Mouse (Mus musculus): ENCODE measurements at regions not wholly inside any gene's neighbourhood (a gene's known extent, or its start where the extent isn't known, plus 50 kb on each side); places are given as distances from the start of the nearest gene placed in this dataset.
"Not testable (repeated sequence)": the region's sequence is repeated elsewhere in the genome, so short reads cannot be mapped to it uniquely, and the experiment has no call there.

DNA sequence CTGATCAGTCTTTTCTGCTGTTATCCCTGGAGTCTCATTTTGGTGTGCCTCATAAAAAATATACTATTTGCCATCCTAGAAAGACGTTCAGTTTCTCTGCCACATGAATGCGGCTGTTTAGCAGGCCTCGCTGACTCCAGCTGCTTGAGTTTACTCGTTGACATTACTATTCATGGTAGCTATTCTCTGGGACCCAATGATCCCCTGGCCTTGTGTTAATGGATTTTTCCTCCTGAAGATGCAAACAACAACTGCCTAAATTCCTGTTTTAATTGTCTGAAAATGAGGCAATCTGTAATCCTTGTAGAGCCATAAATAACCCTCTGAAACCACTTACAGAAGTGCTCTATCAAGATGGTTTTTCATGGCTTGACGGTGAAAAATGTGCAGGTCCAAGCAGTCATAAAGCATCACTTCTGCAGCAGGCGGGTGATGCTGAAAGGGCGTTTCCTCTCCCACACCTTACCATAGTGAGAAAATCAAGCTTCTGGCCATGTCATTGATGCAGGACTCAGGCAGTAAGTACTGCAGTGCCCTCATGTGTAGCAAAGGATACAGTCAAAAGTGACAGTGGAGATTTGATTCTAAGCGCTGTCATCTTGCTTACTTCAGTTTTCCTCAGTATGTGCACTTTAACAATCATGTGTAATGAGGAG lies 419.7 kb upstream of the Lrp1b start:
- DNase-seq (ENCODE audit: low spot score in 2 of 2), result no peak

DNA sequence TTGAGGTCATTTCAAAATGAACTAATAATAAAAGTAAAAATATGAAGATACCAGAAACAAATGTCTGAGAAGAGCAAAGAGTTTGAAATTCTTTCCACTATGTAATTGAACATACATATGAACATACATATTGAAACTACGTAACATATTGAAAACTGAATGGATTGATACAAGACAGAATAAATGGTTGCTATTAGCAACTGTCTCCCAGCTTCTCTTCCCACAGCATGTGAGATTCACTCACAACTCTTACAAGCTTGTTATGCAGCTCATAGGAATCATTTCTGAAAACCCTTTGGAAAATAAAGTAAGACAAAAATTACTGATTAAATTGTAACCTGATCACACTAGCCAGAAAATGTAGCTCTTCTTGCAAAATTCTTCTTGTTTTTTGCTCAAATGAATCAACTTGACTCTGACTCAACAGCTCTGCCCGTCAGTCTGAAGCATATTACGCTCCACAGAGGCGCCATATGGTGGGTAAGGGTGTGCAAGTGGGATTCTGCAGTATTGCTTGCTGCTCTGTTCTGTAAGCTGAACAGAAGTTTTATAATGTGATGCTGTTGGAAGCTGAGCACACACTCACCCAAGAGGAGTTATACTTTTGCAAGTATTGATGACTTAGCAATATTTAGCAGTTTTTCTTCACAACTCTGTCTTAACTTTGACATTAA lies 444.3 kb upstream of the Lrp1b start:
- peak; percentile 34 to 80 for DNase-seq (ENCODE audit: low spot score in 2 of 2)

DNA sequence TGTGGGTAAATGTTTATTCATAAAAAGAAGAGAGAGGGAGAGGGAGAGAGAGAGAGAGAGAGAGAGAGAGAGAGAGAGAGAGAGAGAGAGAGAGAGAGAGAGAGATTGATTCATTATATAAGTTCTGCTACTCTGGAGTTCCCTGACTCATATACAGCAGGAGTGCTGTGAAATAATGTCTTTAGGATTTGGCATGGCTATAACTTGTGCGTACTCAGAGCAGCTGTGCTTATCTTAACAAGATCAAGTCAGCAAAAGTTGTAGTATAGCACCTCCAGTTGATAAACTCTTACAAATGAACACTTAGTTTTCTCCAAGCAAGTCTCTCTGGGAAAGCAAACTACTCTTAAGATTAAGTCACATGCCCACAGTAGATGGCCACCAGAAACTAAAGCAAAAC lies 435.3 kb upstream of the Kynu start:
- no peak for DNase-seq (ENCODE audit: low spot score in 2 of 2)

DNA sequence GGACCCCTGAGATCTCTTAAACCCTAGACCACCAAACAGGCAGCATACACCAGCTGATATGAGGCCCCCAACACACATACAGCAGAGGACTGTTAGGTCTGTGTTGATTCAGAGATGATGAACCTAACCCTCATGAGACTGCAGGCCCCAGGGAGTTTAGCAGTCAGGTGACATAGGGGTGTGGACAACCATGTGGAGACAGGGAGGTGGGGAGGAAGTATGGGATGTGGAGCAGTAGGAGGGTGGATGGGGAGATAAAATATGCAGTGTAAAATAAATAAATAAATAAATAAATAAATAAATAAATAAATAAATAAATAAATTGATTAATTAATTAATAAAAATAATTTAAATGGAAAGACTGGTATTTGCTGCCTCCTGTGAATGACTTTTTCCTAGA lies 401.6 kb upstream of the Kynu start:
- DNase-seq (ENCODE audit: low spot score in 2 of 2), result no peak

DNA sequence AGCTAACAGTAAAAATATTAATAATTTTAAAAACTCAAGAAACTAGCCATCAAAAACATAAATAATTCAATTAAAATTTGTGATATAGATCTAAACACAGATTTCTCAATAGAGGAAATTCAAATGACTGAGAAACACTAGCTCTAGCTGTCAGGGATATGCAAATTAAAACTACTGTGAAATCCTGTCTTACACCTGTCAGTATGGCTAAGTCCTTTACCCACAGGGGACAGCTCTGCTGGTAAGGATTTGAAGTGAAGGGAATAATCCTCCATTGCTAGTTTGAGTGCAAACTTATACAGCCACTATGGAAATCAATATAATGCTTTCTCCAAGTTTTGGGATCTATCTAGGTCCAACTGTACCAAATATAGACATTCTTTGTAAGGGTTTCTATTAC lies 373.0 kb upstream of the Kynu start:
- DNase-seq (ENCODE audit: low spot score in 2 of 2), result no peak

DNA sequence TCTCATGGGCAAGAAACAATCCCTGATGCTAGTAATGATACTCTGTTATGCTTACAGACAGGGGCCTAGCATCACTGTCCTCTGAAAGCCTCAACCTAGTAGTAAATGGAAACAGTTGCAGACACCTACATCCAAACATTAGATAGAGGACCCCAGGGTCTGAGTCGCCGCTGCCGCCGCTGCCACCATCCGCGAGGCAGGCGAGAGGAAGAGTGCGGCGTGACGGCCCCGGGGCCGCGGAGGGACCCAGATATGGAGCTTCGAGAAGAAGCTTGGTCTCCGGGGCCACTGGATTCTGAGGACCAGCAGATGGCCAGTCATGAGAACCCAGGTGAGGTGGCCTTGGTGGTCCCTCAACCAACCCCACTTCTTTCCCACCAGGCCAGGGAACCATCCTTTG lies 359.6 kb upstream of the Kynu start:
- DNase-seq (ENCODE audit: low spot score in 2 of 2), result not testable (repeated sequence)

DNA sequence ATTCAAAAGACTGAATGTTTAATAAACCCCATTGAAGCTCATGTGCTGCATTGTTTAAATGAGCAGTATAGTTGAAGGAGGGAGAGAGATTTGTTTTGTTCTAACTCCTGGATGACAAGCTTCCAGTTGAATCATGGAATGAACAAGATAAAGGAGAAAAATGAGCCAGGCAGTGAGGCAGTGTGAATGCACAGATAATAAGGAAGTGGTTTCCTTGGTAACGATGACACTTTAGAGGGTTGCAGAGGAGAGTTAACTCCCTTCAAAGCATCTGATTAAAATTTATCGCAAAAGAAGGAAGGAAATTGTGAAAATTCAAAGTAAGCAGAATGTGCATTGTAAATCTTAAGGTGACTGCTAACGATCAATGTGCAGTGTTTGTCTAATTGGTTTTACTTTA lies 346.9 kb upstream of the Kynu start:
- DNase-seq (ENCODE audit: low spot score in 2 of 2), result no peak

DNA sequence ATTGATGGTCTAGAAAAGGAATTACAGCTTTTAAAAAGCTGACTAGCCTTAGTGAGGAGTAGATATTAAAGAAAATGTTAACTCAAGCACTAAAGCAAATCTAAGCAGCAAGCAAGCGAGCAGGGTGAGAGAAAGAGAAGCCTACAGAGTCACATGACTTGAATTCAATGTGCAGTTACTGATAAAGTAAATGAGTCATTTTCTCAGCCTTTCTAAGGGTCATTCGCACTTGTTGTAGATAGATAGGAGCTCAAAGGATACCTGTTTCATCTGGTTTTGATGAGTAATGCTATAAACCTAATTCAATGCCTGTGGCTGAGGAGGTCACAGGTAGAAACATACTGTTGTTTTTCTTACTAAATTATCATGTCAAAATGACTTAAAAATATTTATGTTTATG lies 341.2 kb upstream of the Kynu start:
- no peak for DNase-seq (ENCODE audit: low spot score in 2 of 2)

DNA sequence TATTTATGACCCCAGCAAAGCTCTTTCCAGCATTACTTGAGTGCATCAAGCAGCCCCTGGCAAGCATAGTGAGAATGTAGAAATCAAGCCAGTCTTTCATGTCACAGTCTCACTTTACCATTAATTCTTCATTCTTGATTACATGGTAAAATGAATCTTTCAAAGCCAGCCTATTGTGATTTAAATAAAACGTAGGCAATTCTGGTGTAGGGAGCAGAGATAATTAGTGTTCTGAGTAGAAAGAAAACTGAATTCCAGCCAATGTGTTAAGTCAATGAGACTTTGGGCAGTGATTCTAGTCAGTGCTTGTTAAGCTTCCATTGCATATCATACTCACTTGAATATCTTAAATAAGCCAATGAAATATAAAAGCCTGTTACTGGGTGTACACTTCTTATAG lies 338.0 kb upstream of the Kynu start:
- DNase-seq (ENCODE audit: low spot score in 2 of 2), result no peak

DNA sequence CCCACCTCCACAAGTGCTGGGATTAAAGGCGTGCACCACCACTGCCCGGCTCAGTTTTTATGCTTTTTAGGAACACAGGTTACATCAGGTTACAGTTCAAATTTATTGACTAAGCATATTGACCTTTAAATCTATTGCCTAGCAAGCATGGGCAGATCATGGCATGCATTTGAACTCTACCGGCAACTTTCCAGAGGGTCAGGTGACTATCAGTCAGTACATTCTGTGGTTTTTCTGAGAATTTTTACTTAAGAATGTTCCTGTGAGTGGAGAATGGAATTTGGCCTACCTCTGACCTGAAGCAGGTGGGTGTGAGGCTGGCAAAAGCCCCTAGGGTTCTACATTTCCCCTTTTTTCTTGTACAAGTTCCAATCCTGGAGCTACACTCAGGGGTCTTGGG lies 332.4 kb upstream of the Kynu start:
- DNase-seq (ENCODE audit: low spot score in 2 of 2), result no peak

DNA sequence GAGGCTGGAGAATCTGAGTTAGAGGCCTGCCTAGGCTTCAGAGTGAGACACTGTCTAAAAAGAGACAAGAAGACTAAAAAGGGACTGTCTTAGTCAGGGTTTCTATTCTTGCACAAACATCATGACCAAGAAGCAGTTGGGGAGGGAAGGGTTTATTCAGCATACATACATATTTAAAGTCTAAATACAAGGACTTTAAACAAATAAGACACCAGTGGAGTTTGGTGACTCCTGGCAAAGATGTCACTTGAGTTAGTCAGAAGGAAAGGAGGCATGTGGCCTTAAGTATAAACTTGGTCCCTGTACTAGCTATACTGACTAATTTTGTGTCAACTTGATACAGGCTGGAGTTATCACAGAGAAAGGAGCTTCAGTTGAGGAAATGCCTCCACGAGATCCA lies 330.4 kb upstream of the Kynu start:
- not testable (repeated sequence) for DNase-seq (ENCODE audit: low spot score in 2 of 2)

DNA sequence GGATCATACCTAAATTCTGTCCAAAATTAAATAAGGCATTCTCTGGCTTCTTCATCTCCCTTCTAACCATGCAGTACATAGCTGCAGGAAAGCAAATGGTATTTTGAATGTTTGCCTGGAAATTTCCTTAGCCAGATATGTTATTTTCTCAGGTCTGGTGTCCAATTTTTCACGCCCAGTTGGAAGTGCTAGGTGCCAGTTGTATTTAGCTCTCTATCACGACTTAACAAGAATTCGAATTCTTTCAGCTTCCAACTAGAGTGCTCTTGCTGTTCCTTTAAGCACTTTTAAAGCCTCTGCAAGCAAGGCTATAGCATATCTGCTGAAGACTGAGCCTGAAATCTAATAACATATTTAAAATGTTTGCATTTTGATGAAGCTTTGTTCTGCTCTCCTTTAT lies 308.3 kb upstream of the Kynu start:
- no peak for DNase-seq (ENCODE audit: low spot score in 2 of 2)

DNA sequence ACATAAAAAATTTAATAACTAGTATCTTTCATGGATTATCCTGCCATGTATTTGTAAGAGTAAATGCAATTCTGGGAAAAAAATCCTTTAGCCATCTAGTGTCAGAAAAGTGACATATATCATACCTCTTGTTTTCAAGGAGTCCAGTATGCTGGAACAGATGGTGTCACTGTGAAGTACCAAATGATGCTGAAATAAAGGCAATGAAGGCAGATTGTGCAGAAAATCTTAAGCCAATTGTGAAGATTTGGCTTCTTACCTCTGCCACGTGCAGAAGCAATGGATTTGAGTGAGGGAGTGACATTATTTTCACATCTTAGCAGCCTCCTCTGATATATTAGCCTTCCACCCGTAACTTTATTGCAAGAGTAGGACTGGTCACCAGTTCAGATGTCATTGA lies 306.5 kb upstream of the Kynu start:
- DNase-seq (ENCODE audit: low spot score in 2 of 2), result no peak

DNA sequence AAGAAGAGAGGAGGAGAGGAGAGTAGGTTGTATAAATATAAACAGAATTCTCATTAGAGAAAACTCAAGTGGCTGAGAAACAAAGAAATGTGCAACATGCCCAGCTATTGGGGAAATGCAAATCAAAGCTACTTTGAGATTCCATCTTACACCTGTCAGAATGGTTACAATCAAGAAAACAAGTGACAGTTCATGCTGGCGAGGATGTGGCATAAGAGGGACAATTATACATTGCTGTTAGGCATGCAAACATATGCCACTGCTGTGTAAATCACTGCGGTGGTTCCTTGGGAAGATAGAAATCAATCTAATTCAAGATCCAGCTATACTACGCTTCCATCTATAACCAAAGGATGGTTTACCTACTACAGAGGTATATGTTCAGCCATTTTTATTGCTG lies 300.4 kb upstream of the Kynu start:
- no peak for DNase-seq (ENCODE audit: low spot score in 2 of 2)

DNA sequence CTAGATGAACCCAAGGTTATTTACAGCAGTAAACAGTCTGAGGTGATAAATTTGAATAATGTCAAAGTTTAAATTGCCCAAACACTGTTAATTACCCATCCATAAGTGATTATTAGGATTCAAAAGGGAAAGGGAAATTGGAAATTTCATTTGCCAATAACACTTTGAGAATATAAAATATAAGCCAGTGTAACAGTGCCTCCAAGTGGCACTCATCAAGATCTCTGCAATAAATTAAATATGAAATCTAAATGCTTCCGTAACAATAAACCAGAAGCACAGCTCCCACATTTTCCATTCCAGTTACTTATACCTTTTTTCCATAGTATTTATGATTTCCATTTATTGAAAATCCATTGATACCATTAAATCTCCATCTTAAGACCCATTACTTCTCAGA lies 284.3 kb upstream of the Kynu start:
- DNase-seq (ENCODE audit: low spot score in 2 of 2), result peak in 1 of 2 experiments; percentile 48

DNA sequence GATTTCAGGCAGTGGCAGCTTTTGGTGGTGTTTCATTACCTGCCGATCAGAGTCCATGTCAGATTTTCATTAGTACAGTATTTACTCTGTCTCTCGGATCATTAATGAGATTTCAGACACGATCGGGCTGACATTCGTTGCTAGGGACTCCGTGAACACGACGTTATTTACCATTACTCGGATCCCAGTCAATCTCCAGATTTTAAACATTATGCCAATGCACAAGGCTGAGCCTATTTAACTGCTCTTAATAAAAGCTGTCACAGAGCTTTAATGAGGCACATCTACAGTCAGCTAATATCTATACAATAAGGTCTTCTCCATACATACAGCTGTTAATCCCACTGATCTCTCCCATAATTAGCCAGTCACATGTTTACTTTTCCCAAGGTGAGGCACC lies 283.0 kb upstream of the Kynu start:
- DNase-seq (ENCODE audit: low spot score in 2 of 2), result no peak

DNA sequence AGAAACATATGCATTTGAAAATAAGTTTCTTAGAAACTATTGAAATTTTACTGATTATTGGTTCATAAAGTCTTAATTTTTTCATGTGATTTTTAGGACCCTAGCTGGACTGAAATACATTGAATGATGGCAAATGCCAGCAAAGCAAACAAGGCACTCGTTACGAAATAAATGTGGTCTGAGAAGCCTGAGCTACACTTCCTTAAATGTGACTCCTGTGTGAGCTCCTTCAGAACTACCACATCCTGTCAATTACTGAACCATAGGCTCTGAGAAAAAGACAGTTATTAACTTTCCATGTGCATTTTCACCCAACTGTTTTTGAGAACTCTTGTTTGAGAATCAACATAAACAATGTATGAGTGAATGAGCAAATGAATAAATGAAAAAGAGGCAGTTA lies 281.1 kb upstream of the Kynu start:
- no peak for DNase-seq (ENCODE audit: low spot score in 2 of 2)

DNA sequence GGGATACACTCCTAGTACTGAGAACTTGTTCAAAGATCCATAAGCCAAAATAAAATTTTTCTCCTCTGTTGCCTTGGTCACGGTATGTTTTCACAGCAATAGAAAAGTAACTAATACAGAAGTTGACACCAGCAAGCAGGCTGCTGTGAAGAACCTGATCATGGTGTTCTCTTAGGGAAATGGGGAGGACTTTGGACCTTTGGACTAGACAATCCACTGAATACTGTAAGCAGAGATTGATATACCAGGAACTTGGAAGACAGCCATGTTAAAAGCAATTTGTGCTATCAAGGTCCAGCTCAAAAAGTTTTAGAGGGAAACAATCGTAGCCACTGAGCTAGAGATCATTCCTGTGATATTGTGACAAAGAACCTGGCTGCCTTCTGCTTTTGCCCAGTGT lies 259.3 kb upstream of the Kynu start:
- no peak for DNase-seq (ENCODE audit: low spot score in 2 of 2)

DNA sequence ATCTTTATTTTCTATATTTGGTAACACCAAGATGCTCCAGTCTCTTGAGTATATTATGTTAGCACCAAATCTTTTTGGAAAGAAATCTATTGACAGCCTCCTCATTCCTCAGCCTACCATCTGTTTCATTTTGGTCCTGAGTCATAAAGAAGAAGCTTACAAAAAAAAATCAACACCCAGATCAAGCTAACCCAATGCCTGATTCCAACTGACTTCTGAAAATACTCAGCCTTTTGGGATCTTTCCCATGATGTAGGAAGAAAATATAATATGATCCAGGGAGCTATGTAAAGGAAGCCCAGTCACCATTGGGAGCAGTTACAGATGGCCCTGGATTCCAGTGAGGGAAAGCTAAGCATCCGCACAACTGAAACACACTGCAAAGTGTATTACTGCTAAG lies 231.3 kb upstream of the Kynu start:
- peak in 1 of 2 experiments; percentile 26 for DNase-seq (ENCODE audit: low spot score in 2 of 2)

DNA sequence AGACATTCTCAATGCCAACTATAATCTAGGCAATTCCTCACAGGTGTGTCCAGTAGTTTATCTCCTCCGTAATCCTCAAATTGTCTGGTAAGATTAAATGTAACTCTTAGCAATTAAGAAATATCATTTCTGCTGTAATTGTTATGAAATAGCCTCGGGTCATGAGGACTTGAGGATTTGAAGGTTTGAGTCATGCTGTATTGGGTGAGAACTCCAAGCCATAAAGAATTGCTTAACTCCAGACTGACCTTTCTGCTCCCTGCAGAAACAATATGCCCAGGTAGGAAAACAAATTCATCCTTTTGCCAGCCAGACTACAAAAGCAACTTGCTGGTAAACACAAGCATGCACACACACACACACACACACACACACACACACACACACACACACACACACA lies 190.8 kb upstream of the Kynu start:
- no peak for DNase-seq (ENCODE audit: low spot score in 2 of 2)

DNA sequence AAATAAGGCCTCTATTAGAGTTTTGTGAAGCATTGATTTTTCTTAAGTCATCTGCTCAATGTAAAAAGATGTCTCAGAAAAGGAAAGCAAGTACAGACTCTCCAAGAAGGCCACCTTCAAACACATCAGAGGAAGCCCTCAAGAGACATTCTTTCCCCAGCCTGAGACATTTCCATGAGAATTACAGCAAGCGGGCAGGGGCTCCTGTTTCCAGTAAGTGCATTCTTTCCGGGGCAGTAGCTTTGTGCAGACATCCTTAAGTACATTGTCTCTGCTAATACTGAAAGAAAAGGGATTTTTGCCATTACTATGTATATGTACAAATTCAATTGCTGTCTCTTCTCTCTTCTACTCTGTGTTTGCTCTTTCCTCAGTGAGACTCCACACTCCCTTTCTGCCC lies 189.3 kb upstream of the Kynu start:
- DNase-seq (ENCODE audit: low spot score in 2 of 2), result no peak

DNA sequence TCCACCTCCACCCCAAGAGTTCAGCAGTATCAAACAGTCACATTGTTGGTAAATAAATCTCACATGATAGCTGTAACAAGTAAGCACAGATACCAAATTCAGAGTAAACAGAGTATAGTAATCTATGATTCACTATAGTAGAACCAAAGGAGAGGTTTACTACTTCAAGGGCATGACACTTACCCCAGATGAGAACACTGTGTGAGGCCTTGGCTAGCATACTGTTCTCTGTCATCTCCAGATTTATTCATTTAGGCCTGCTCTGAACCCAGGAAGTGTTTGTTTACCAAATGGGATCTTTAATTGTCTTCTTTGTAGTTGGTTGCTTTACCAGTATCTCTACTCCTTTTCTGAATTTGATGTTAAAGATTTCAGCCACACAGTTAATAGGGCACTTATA lies 151.8 kb upstream of the Kynu start:
- DNase-seq (ENCODE audit: low spot score in 2 of 2), result no peak

DNA sequence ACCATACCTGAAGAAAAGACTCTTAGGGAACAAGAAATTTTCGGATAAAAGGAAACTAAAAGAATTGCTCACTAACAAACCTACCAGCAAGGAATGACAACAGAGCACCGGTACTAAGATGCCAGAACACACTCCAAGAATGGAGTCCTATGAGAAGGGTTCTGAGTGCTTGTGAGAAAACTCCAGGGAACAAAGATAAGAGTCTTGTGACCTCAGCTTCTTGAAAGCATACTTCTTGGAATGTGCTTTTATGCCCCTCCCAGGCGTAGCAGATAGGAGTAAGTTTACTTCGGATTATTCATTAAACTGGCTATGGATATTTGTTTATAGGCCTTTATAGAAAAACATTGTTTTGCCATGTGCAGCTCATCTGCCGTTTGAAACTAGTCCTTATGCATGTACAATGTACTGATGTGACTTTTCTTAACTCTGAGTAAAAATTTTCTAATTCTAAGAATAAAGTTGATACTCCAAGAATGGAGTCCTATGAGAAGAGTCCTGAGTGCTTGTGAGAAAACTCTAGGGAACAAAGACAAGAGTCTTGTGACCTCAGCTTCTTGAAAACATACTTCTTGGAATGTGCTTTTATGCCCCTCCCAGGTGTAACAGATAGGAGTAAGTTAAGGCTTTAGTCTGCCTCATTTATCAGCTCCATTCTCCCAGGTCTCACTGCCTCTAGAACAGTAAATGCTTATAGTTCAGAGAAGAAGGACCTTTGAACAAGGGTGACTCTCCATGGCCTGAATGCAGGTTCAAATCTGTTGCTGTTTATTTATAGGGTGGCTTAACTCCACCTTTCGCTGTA lies 150.8 kb upstream of the Kynu start:
- no peak for DNase-seq (ENCODE audit: low spot score in 2 of 2)
